Mouse (Mus musculus): ENCODE measurements around the gene Des.

Des gene

GRCm38 (mm10) chr1:75382356-75383071 lies 22.4 kb downstream of the Des start:
- DNase-seq (ENCODE audit: low read depth, low spot score), result peak; percentile 76

- DNase-seq (ENCODE audit: low read depth, low spot score), result no peak
These were observed 24.5 kb downstream of the Des start for GRCm38 (mm10) chr1:75384470-75385141.

- DNase-seq (ENCODE audit: low read depth, low spot score), result no peak
These were observed 25.1 kb downstream of the Des start for GRCm38 (mm10) chr1:75385142-75385730.

- no peak for DNase-seq (ENCODE audit: low read depth, low spot score)
These were observed 26.0 kb downstream of the Des start for GRCm38 (mm10) chr1:75386149-75386548.

GRCm38 (mm10) chr1:75387469-75387928 lies 27.4 kb downstream of the Des start:
- DNase-seq (ENCODE audit: low read depth, low spot score), result no peak

- no peak for DNase-seq (ENCODE audit: low read depth, low spot score)
These were observed 28.1 kb downstream of the Des start for GRCm38 (mm10) chr1:75387929-75388897.

- DNase-seq (ENCODE audit: low read depth, low spot score), result no peak
These were observed 28.9 kb downstream of the Des start for GRCm38 (mm10) chr1:75388898-75389515.

GRCm38 (mm10) chr1:75393139-75393538 lies 33.0 kb downstream of the Des start:
- peak; percentile 93 for DNase-seq (ENCODE audit: low read depth, low spot score)

- no peak for DNase-seq (ENCODE audit: low read depth, low spot score)
These were observed 33.7 kb downstream of the Des start for GRCm38 (mm10) chr1:75393846-75394245.

GRCm38 (mm10) chr1:75398761-75399402 lies 38.8 kb downstream of the Des start:
- DNase-seq (ENCODE audit: low read depth, low spot score), result peak; percentile 98

GRCm38 (mm10) chr1:75399755-75400492 lies 39.8 kb downstream of the Des start:
- peak; percentile 91 for DNase-seq (ENCODE audit: low read depth, low spot score)

- peak; percentile 75 for DNase-seq (ENCODE audit: low read depth, low spot score)
These were observed 40.5 kb downstream of the Des start for GRCm38 (mm10) chr1:75400493-75401115.

- no peak for DNase-seq (ENCODE audit: low read depth, low spot score)
These were observed 45.4 kb downstream of the Des start for GRCm38 (mm10) chr1:75405547-75405946.

GRCm38 (mm10) chr1:75406173-75406572 lies 46.0 kb downstream of the Des start:
- no peak for DNase-seq (ENCODE audit: low read depth, low spot score)

- DNase-seq (ENCODE audit: low read depth, low spot score), result no peak
These were observed 46.9 kb downstream of the Des start for GRCm38 (mm10) chr1:75407056-75407455.

- DNase-seq (ENCODE audit: low read depth, low spot score), result no peak
These were observed 48.1 kb downstream of the Des start for GRCm38 (mm10) chr1:75408210-75408609.

GRCm38 (mm10) chr1:75409950-75410349 lies 49.8 kb downstream of the Des start:
- DNase-seq (ENCODE audit: low read depth, low spot score), result no peak

GRCm38 (mm10) chr1:75412196-75412595 lies 52.1 kb downstream of the Des start:
- no peak for DNase-seq (ENCODE audit: low read depth, low spot score)

- peak; percentile 29 for DNase-seq (ENCODE audit: low read depth, low spot score)
These were observed 53.6 kb downstream of the Des start for GRCm38 (mm10) chr1:75413749-75414148.

All from 3T3-L1 (cell line).